Mouse (Mus musculus) thymus, postnatal 36 days (tissue): Measurements from ENCODE around the gene Phyhd1.

Source experiments
- DNase-seq, 2 experiments: peaks; one replicate each; pipeline ENCODE4 v3.0.0; 2022; ENCODE audit warnings: mixed read lengths in 2 of 2

The Phyhd1 gene

GRCm38 (mm10) chr2:30285416-30286181 lies 19.6 kb downstream of the Phyhd1 start:
- DNase-seq = peak in 1 of 2 experiments; percentile 6

- DNase-seq = peak; percentile 96 to 98
Observed at GRCm38 (mm10) chr2:30286192-30287026, 20.4 kb downstream of the Phyhd1 start, which contains the start of the genes Dolk and Nup188. TSS of gene Dolk (minus strand) at chr2:30286334. TSS of gene Nup188 (plus strand) at chr2:30286397.

- DNase-seq = peak; percentile 21 to 29
Observed at GRCm38 (mm10) chr2:30287027-30287373, 21.0 kb downstream of the Phyhd1 start.

- DNase-seq = no peak
Observed at GRCm38 (mm10) chr2:30299525-30299924, 33.5 kb downstream of the Phyhd1 start.

- DNase-seq = no peak
Observed at GRCm38 (mm10) chr2:30299966-30300365, 34.0 kb downstream of the Phyhd1 start.

- DNase-seq = no peak
Observed at GRCm38 (mm10) chr2:30306087-30306486, 40.1 kb downstream of the Phyhd1 start.

GRCm38 (mm10) chr2:30309351-30309750 lies 43.3 kb downstream of the Phyhd1 start:
- DNase-seq = no peak

- no peak for DNase-seq
Observed at GRCm38 (mm10) chr2:30311481-30311880, 45.5 kb downstream of the Phyhd1 start.

GRCm38 (mm10) chr2:30316136-30316535 lies 50.1 kb downstream of the Phyhd1 start:
- DNase-seq = no peak

- DNase-seq = no peak
Observed at GRCm38 (mm10) chr2:30316955-30317354, 51.0 kb downstream of the Phyhd1 start.

GRCm38 (mm10) chr2:30319260-30319659 lies 53.3 kb downstream of the Phyhd1 start:
- no peak for DNase-seq

- no peak for DNase-seq
Observed at GRCm38 (mm10) chr2:30323111-30323510, 57.1 kb downstream of the Phyhd1 start.

- no peak for DNase-seq
Observed at GRCm38 (mm10) chr2:30325296-30325695, 59.3 kb downstream of the Phyhd1 start.

GRCm38 (mm10) chr2:30327276-30327675 lies 61.3 kb downstream of the Phyhd1 start:
- no peak for DNase-seq

- no peak for DNase-seq
Observed at GRCm38 (mm10) chr2:30328791-30329190, 62.8 kb downstream of the Phyhd1 start.
